ENCODE assay signal across 8 mouse cellular contexts in genomic region chr1:39367045-39367444, GRCm38 (mm10). TPM values are rescaled to one million over a fixed set of nuclear protein-coding genes. Genes with fewer than 3 reads are reported as not detected.
A peak's percentile ranks its signal among the peaks of the same experiment; 100 is the strongest.
DNase-seq lines count a peak whose midpoint lies in the region; ATAC-seq and TF ChIP-seq lines count a peak whose summit lies in the region.

No protein-coding gene starts in this region.

- 0 out of 2 replicates have a peak, but pooled peaks have one; percentile 3 for ATAC-seq in kidney, embryonic 15.5 days (replicated peaks; ENCODE audit: low FRiP score)
- ATAC-seq in embryonic facial prominence, embryonic 11.5 days (replicated peaks; ENCODE audit: insufficient number of reproducible peaks, low FRiP score, low TSS enrichment, low read depth), result no peak
- ATAC-seq in hindbrain, embryonic 16.5 days, result peak; percentile 9
- ATAC-seq in midbrain, postnatal 0 days (ENCODE audit: low FRiP score), result peak; percentile 4; the same call in 1 of the 2 replicates

- peak overlapping the region; percentile 83 for H3K4me3 ChIP-seq in kidney, embryonic 15.5 days (replicated peaks)
- peak overlapping the region; percentile 97 for H3K4me3 ChIP-seq in embryonic facial prominence, embryonic 11.5 days (ENCODE audit: low read depth, low read length)
- peak overlapping the region; percentile 83 for H3K4me3 ChIP-seq in hindbrain, embryonic 16.5 days (ENCODE audit: low read length)
- peak overlapping the region; percentile 77 for H3K4me3 ChIP-seq in midbrain, postnatal 0 days (ENCODE audit: low read depth, low read length)

- no peak for DNase-seq in kidney, postnatal 25 days
- no peak for DNase-seq in embryonic facial prominence, embryonic 11.5 days (ENCODE audit: low spot score)
- peak; percentile 9 for DNase-seq in midbrain, postnatal 0 days (ENCODE audit: low spot score)
- DNase-seq in MN1 (ENCODE audit: low spot score), result no peak
- no peak for DNase-seq in left cerebral cortex, adult 8-10 months (ENCODE audit: low spot score in 2 of 2)
- no peak for DNase-seq in adrenal gland, postnatal 4 days (ENCODE audit: low spot score in 2 of 2)

- peak overlapping the region; percentile 38 for H3K9ac ChIP-seq in kidney, embryonic 15.5 days
- H3K9ac ChIP-seq in embryonic facial prominence, embryonic 11.5 days (replicated peaks; ENCODE audit: low read length), result peak overlapping the region; percentile 55
- peak overlapping the region; percentile 67 for H3K9ac ChIP-seq in hindbrain, embryonic 16.5 days (ENCODE audit: low read depth, low read length)
- H3K9ac ChIP-seq in midbrain, postnatal 0 days (replicated peaks; ENCODE audit: low read length, poor library complexity, severe bottlenecking), result peak overlapping the region; percentile 56; the same call in 1 of the 2 replicates

- peak overlapping the region; percentile 62 for H3K4me2 ChIP-seq in kidney, embryonic 15.5 days
- H3K4me2 ChIP-seq in embryonic facial prominence, embryonic 11.5 days (ENCODE audit: low read depth, low read length), result peak overlapping the region; percentile 43
- peak overlapping the region; percentile 79 for H3K4me2 ChIP-seq in hindbrain, embryonic 16.5 days (ENCODE audit: low read length)
- peak overlapping the region; percentile 58 for H3K4me2 ChIP-seq in midbrain, postnatal 0 days (ENCODE audit: low read depth, low read length, poor library complexity, severe bottlenecking)

- H3K9me3 ChIP-seq in kidney, embryonic 15.5 days (replicated peaks), result no peaks in the 10 kb centered on the region
- no peaks in the 10 kb centered on the region for H3K9me3 ChIP-seq in embryonic facial prominence, embryonic 11.5 days (replicated peaks; ENCODE audit: control insufficient read depth, low read length)
- H3K9me3 ChIP-seq in hindbrain, embryonic 16.5 days (ENCODE audit: control insufficient read depth, low read length), result no peaks in the 10 kb centered on the region
- H3K9me3 ChIP-seq in midbrain, postnatal 0 days (ENCODE audit: low read length), result no peaks in the 10 kb centered on the region

- H3K27me3 ChIP-seq in kidney, embryonic 15.5 days, result peaks cover 2% of the 10 kb centered on the region; the same call in 1 of the 2 replicates
- no peaks in the 10 kb centered on the region for H3K27me3 ChIP-seq in embryonic facial prominence, embryonic 11.5 days (ENCODE audit: control insufficient read depth, insufficient read depth, low read length)
- H3K27me3 ChIP-seq in hindbrain, embryonic 16.5 days (replicated peaks; ENCODE audit: control insufficient read depth, insufficient read depth, low read length), result no peaks in the 10 kb centered on the region
- no peaks in the 10 kb centered on the region for H3K27me3 ChIP-seq in midbrain, postnatal 0 days (ENCODE audit: insufficient read depth, low read length)

- WGBS in kidney, embryonic 15.5 days, result 27% methylated on average over 6 of the region's 6 CpGs
- 23% methylated on average over 6 of the region's 6 CpGs for WGBS in embryonic facial prominence, embryonic 11.5 days
- WGBS in hindbrain, embryonic 16.5 days, result 22% methylated on average over 6 of the region's 6 CpGs
- 24% methylated on average over 6 of the region's 6 CpGs for WGBS in midbrain, postnatal 0 days

- peaks cover 25% of the 10 kb centered on the region for H3K4me1 ChIP-seq in kidney, embryonic 15.5 days
- H3K4me1 ChIP-seq in embryonic facial prominence, embryonic 11.5 days (ENCODE audit: control insufficient read depth, insufficient read depth, low read length), result no peaks in the 10 kb centered on the region
- peaks cover 13% of the 10 kb centered on the region for H3K4me1 ChIP-seq in hindbrain, embryonic 16.5 days (ENCODE audit: control insufficient read depth, insufficient read depth, low read depth, low read length)
- H3K4me1 ChIP-seq in midbrain, postnatal 0 days (ENCODE audit: insufficient read depth, low read length), result peaks cover 11% of the 10 kb centered on the region

- H3K36me3 ChIP-seq in kidney, embryonic 15.5 days, result peaks cover 30% of the 10 kb centered on the region
- peaks cover 5% of the 10 kb centered on the region for H3K36me3 ChIP-seq in embryonic facial prominence, embryonic 11.5 days (replicated peaks; ENCODE audit: control insufficient read depth, insufficient read depth, low read depth, low read length)
- peaks cover 16% of the 10 kb centered on the region for H3K36me3 ChIP-seq in hindbrain, embryonic 16.5 days (ENCODE audit: control insufficient read depth, insufficient read depth, low read length)
- peaks cover 21% of the 10 kb centered on the region for H3K36me3 ChIP-seq in midbrain, postnatal 0 days (ENCODE audit: insufficient read depth, low read length)

- TF ChIP-seq CTCF in midbrain, postnatal 0 days (IDR thresholded peaks at IDR 0.05), result no peak

- peak overlapping the region; percentile 27; the same call in 1 of the 2 replicates for H3K27ac ChIP-seq in kidney, embryonic 15.5 days
- no peak overlapping the region for H3K27ac ChIP-seq in embryonic facial prominence, embryonic 11.5 days (replicated peaks; ENCODE audit: low read depth, low read length)
- peak overlapping the region; percentile 72 for H3K27ac ChIP-seq in hindbrain, embryonic 16.5 days (ENCODE audit: low read depth, low read length)
- peak overlapping the region; percentile 59 for H3K27ac ChIP-seq in midbrain, postnatal 0 days (ENCODE audit: low read depth, low read length)

RNA-seq across cellular contexts. Expression of gene Rpl31, which starts 0.6 kb away (rescaled TPM):
- 579 and 581 TPM in 2 replicates for polyA plus RNA-seq in kidney, embryonic 15.5 days (2015; fragmentation: Nextera tagmentation; extraction: Ambion mirVana)
- polyA plus RNA-seq in embryonic facial prominence, embryonic 11.5 days (2014; fragmentation: Nextera tagmentation; extraction: Ambion mirVana), result 507 and 521 TPM in 2 replicates
- 257 and 276 TPM in 2 replicates for polyA plus RNA-seq in hindbrain, embryonic 16.5 days (2015; fragmentation: Nextera tagmentation; extraction: Ambion mirVana)
- 273 and 342 TPM in 2 replicates for total RNA-seq in midbrain, postnatal 0 days (2014; rRNA removed)
- polyA plus RNA-seq in midbrain, postnatal 0 days (2015; fragmentation: Nextera tagmentation; extraction: Ambion mirVana), result 346 and 367 TPM in 2 replicates
- total RNA-seq in left cerebral cortex, adult 8-10 months (2022), result 100 to 1,000 TPM; 546 to 598 (median 563) TPM
- 1,000 to 10,000 TPM in 1 of 2 experiments, 100 to 1,000 TPM in 1; 986 to 1,037 TPM for total RNA-seq in adrenal gland, postnatal 4 days (2021)
